Mouse (Mus musculus): Measurements from ENCODE around the gene Plppr2.

- TF ChIP-seq CHD2 (IDR thresholded peaks at IDR 0.05; ENCODE audit: low read depth, low read length) (no peak), ZC3H11A (IDR thresholded peaks at IDR 0.05; ENCODE audit: borderline replicate concordance, low read depth, low read length) (no peak), ZNF384 (IDR thresholded peaks at IDR 0.05; ENCODE audit: low read depth, low read length) (no peak)
Observed at GRCm38 (mm10) chr9:21932006-21932405, 4.8 kb upstream of the Plppr2 start.

Data from ES-E14 (cell line).